Mouse (Mus musculus): ENCODE measurements around the gene Dnajb3. TPM values are rescaled to one million over a fixed set of nuclear protein-coding genes. Genes with fewer than 3 reads are reported as not detected.

Gene Dnajb3
- total and polyA plus RNA-seq, 2 experiments: not detected

GRCm38 (mm10) chr1:88216551-88216950, 11.0 kb upstream of the Dnajb3 start:
- no peak overlapping the region for H3K9ac ChIP-seq (ENCODE audit: low read depth, low read length)
- H3K4me3 ChIP-seq (ENCODE audit: insufficient read depth, low read depth, low read length): no peak overlapping the region
- TF ChIP-seq POLR2A (IDR thresholded peaks at IDR 0.05; ENCODE audit: extremely low read depth, insufficient read depth, low read length): no peak
- peaks cover 14% of the 10 kb centered on the region for H3K79me2 ChIP-seq (ENCODE audit: control insufficient read depth, insufficient read depth, low read length)
- no peak overlapping the region for H3K27ac ChIP-seq (replicated peaks; ENCODE audit: insufficient read depth, low read depth, low read length)
- peak; percentile 32 for DNase-seq (ENCODE audit: extremely low read depth, low read depth, low spot score)
- 57% methylated on average over 2 of the region's 2 CpGs for WGBS
- H3K4me1 ChIP-seq (ENCODE audit: control insufficient read depth, insufficient read depth, low read length): peaks cover 8% of the 10 kb centered on the region
- no peaks in the 10 kb centered on the region for H3K27me3 ChIP-seq (ENCODE audit: control insufficient read depth, insufficient read depth, low read length)
- H3K36me3 ChIP-seq (ENCODE audit: control insufficient read depth, insufficient read depth, low read length): peaks cover 27% of the 10 kb centered on the region

- Histone ChIP-seq H3K4me3 (ENCODE audit: insufficient read depth, low read depth, low read length) (no peak overlapping the region), H3K27me3 (ENCODE audit: control insufficient read depth, insufficient read depth, low read length) (no peaks in the 10 kb centered on the region), H3K36me3 (ENCODE audit: control insufficient read depth, insufficient read depth, low read length) (peaks cover 27% of the 10 kb centered on the region), H3K27ac (replicated peaks; ENCODE audit: insufficient read depth, low read depth, low read length) (no peak overlapping the region), H3K4me1 (ENCODE audit: control insufficient read depth, insufficient read depth, low read length) (peaks cover 8% of the 10 kb centered on the region), H3K9ac (ENCODE audit: low read depth, low read length) (no peak overlapping the region), H3K79me2 (ENCODE audit: control insufficient read depth, insufficient read depth, low read length) (peaks cover 14% of the 10 kb centered on the region)
- TF ChIP-seq CTCF (IDR thresholded peaks at IDR 0.05; ENCODE audit: low read depth, low read length): no peak
- no peak for TF ChIP-seq POLR2A (IDR thresholded peaks at IDR 0.05; ENCODE audit: extremely low read depth, insufficient read depth, low read length)
- DNase-seq (ENCODE audit: extremely low read depth, low read depth, low spot score): no peak
- 71% methylated on average over 10 of the region's 10 CpGs for WGBS
Observed at GRCm38 (mm10) chr1:88215466-88216380, 10.1 kb upstream of the Dnajb3 start.

- peak overlapping the region; percentile 52 for H3K9ac ChIP-seq (ENCODE audit: low read depth, low read length)
- H3K27ac ChIP-seq (replicated peaks; ENCODE audit: insufficient read depth, low read depth, low read length): peak overlapping the region; percentile 67
- 62% methylated on average over 2 of the region's 2 CpGs for WGBS
- H3K4me3 ChIP-seq (ENCODE audit: insufficient read depth, low read depth, low read length): peak overlapping the region; percentile 41
- peaks cover 27% of the 10 kb centered on the region for H3K36me3 ChIP-seq (ENCODE audit: control insufficient read depth, insufficient read depth, low read length)
- H3K79me2 ChIP-seq (ENCODE audit: control insufficient read depth, insufficient read depth, low read length): peaks cover 14% of the 10 kb centered on the region
- H3K4me1 ChIP-seq (ENCODE audit: control insufficient read depth, insufficient read depth, low read length): peaks cover 8% of the 10 kb centered on the region
- peak; percentile 57 for DNase-seq (ENCODE audit: extremely low read depth, low read depth, low spot score)
- H3K27me3 ChIP-seq (ENCODE audit: control insufficient read depth, insufficient read depth, low read length): no peaks in the 10 kb centered on the region
- TF ChIP-seq CTCF (IDR thresholded peaks at IDR 0.05; ENCODE audit: low read depth, low read length) (no peak), POLR2A (IDR thresholded peaks at IDR 0.05; ENCODE audit: extremely low read depth, insufficient read depth, low read length) (no peak)
Observed at GRCm38 (mm10) chr1:88214462-88214952, 8.9 kb upstream of the Dnajb3 start.

- H3K4me3 ChIP-seq (ENCODE audit: insufficient read depth, low read depth, low read length): peak overlapping the region; percentile 41
- peak; percentile 100 for DNase-seq (ENCODE audit: extremely low read depth, low read depth, low spot score)
- WGBS: 37% methylated on average over 2 of the region's 2 CpGs
- H3K27ac ChIP-seq (replicated peaks; ENCODE audit: insufficient read depth, low read depth, low read length): peak overlapping the region; percentile 67
- H3K27me3 ChIP-seq (ENCODE audit: control insufficient read depth, insufficient read depth, low read length): no peaks in the 10 kb centered on the region
- peak overlapping the region; percentile 52 for H3K9ac ChIP-seq (ENCODE audit: low read depth, low read length)
- peaks cover 14% of the 10 kb centered on the region for H3K79me2 ChIP-seq (ENCODE audit: control insufficient read depth, insufficient read depth, low read length)
- TF ChIP-seq POLR2A (IDR thresholded peaks at IDR 0.05; ENCODE audit: extremely low read depth, insufficient read depth, low read length): no peak
- no peak for TF ChIP-seq CTCF (IDR thresholded peaks at IDR 0.05; ENCODE audit: low read depth, low read length)
- H3K4me1 ChIP-seq (ENCODE audit: control insufficient read depth, insufficient read depth, low read length): peaks cover 8% of the 10 kb centered on the region
- peaks cover 27% of the 10 kb centered on the region for H3K36me3 ChIP-seq (ENCODE audit: control insufficient read depth, insufficient read depth, low read length)
Observed at GRCm38 (mm10) chr1:88213766-88214461, 8.3 kb upstream of the Dnajb3 start.

GRCm38 (mm10) chr1:88213061-88213460, 7.5 kb upstream of the Dnajb3 start:
- TF ChIP-seq CTCF (IDR thresholded peaks at IDR 0.05; ENCODE audit: low read depth, low read length): no peak
- no peak for TF ChIP-seq POLR2A (IDR thresholded peaks at IDR 0.05; ENCODE audit: extremely low read depth, insufficient read depth, low read length)
- peak overlapping the region; percentile 17 for H3K4me3 ChIP-seq (ENCODE audit: insufficient read depth, low read depth, low read length)
- DNase-seq (ENCODE audit: extremely low read depth, low read depth, low spot score): peak; percentile 97
- peak overlapping the region; percentile 69 for H3K27ac ChIP-seq (replicated peaks; ENCODE audit: insufficient read depth, low read depth, low read length)
- H3K9ac ChIP-seq (ENCODE audit: low read depth, low read length): peak overlapping the region; percentile 56
- H3K4me1 ChIP-seq (ENCODE audit: control insufficient read depth, insufficient read depth, low read length): peaks cover 8% of the 10 kb centered on the region
- peaks cover 14% of the 10 kb centered on the region for H3K79me2 ChIP-seq (ENCODE audit: control insufficient read depth, insufficient read depth, low read length)
- H3K27me3 ChIP-seq (ENCODE audit: control insufficient read depth, insufficient read depth, low read length): no peaks in the 10 kb centered on the region
- peaks cover 27% of the 10 kb centered on the region for H3K36me3 ChIP-seq (ENCODE audit: control insufficient read depth, insufficient read depth, low read length)
- 39% methylated on average over 1 of the region's 1 CpGs for WGBS
